Mouse (Mus musculus): ENCODE results near the gene Ccdc6.

Gene Ccdc6

GRCm38 (mm10) chr10:70166427-70166826, 69.5 kb downstream of the Ccdc6 start:
- DNase-seq (ENCODE audit: extremely low spot score, low spot score): no peak

- DNase-seq (ENCODE audit: extremely low spot score, low spot score): no peak
Observed at GRCm38 (mm10) chr10:70167625-70168024, 70.7 kb downstream of the Ccdc6 start.

GRCm38 (mm10) chr10:70168396-70168795, 71.5 kb downstream of the Ccdc6 start:
- DNase-seq (ENCODE audit: extremely low spot score, low spot score): no peak

GRCm38 (mm10) chr10:70169044-70169443, 72.1 kb downstream of the Ccdc6 start:
- no peak for DNase-seq (ENCODE audit: extremely low spot score, low spot score)

- peak; percentile 49 for DNase-seq (ENCODE audit: extremely low spot score, low spot score)
Observed at GRCm38 (mm10) chr10:70173314-70173713, 76.4 kb downstream of the Ccdc6 start.

- no peak for DNase-seq (ENCODE audit: extremely low spot score, low spot score)
Observed at GRCm38 (mm10) chr10:70174494-70175190, 77.7 kb downstream of the Ccdc6 start.

- DNase-seq (ENCODE audit: extremely low spot score, low spot score): no peak
Observed at GRCm38 (mm10) chr10:70180727-70181126, 83.8 kb downstream of the Ccdc6 start.

- no peak for DNase-seq (ENCODE audit: extremely low spot score, low spot score)
Observed at GRCm38 (mm10) chr10:70181279-70181972, 84.5 kb downstream of the Ccdc6 start.

- no peak for DNase-seq (ENCODE audit: extremely low spot score, low spot score)
Observed at GRCm38 (mm10) chr10:70183210-70184080, 86.5 kb downstream of the Ccdc6 start.

GRCm38 (mm10) chr10:70186136-70186535, 89.2 kb downstream of the Ccdc6 start:
- DNase-seq (ENCODE audit: extremely low spot score, low spot score): no peak

- no peak for DNase-seq (ENCODE audit: extremely low spot score, low spot score)
Observed at GRCm38 (mm10) chr10:70186586-70186985, 89.7 kb downstream of the Ccdc6 start.

GRCm38 (mm10) chr10:70189864-70190263, 92.9 kb downstream of the Ccdc6 start:
- DNase-seq (ENCODE audit: extremely low spot score, low spot score): no peak

- no peak for DNase-seq (ENCODE audit: extremely low spot score, low spot score)
Observed at GRCm38 (mm10) chr10:70194283-70194682, 97.4 kb downstream of the Ccdc6 start.

- DNase-seq (ENCODE audit: extremely low spot score, low spot score): no peak
Observed at GRCm38 (mm10) chr10:70195279-70195678, 98.4 kb downstream of the Ccdc6 start.

- DNase-seq (ENCODE audit: extremely low spot score, low spot score): peak; percentile 27
Observed at GRCm38 (mm10) chr10:70195786-70196185, 98.9 kb downstream of the Ccdc6 start.

GRCm38 (mm10) chr10:70196666-70197065, 99.7 kb downstream of the Ccdc6 start:
- DNase-seq (ENCODE audit: extremely low spot score, low spot score): no peak

- DNase-seq (ENCODE audit: extremely low spot score, low spot score): no peak
Observed at GRCm38 (mm10) chr10:70197601-70198000, 100.7 kb downstream of the Ccdc6 start.

GRCm38 (mm10) chr10:70198012-70198411, 101.1 kb downstream of the Ccdc6 start:
- no peak for DNase-seq (ENCODE audit: extremely low spot score, low spot score)

GRCm38 (mm10) chr10:70198951-70199463, 102.1 kb downstream of the Ccdc6 start:
- no peak for DNase-seq (ENCODE audit: extremely low spot score, low spot score)

GRCm38 (mm10) chr10:70199466-70200210, 102.7 kb downstream of the Ccdc6 start:
- no peak for DNase-seq (ENCODE audit: extremely low spot score, low spot score)

GRCm38 (mm10) chr10:70200889-70201500, 104.1 kb downstream of the Ccdc6 start:
- no peak for DNase-seq (ENCODE audit: extremely low spot score, low spot score)

Measured in neural tube, embryonic 10.5 days (tissue).